Mouse (Mus musculus) lung, adult 2 months (tissue): ENCODE data around the gene Nkpd1. TPM values are rescaled to one million over a fixed set of nuclear protein-coding genes. Genes with fewer than 3 reads are reported as not detected.

Experiments used
- DNase-seq: peaks from one replicate; pipeline ENCODE4 v3.0.0; 2022
- H3K4me1 ChIP-seq: fragments of 200-500 bp; 2 replicates; pipeline ENCODE4 v1.6.1; 2011; ENCODE audit warnings: low read length; ENCODE audit not compliant: control insufficient read depth, insufficient read depth
- H3K4me3 ChIP-seq: fragments of 200-500 bp; replicated peaks from 2 replicates; pipeline ENCODE3; 2011; ENCODE audit warnings: low read depth, mild to moderate bottlenecking, control low read depth, low read length; ENCODE audit errors: extremely low read depth
- CTCF ChIP-seq: fragments of 200-500 bp; IDR thresholded peaks from 2 replicates; pipeline ENCODE4 v1.5.1; 2011; ENCODE audit warnings: mild to moderate bottlenecking, low read length, control low read depth; ENCODE audit not compliant: insufficient read depth
- POLR2A ChIP-seq: fragments of 200-500 bp; IDR thresholded peaks from 2 replicates; pipeline ENCODE4 v1.6.1; 2011; ENCODE audit warnings: low read depth, mild to moderate bottlenecking, control low read depth, low read length, borderline replicate concordance; ENCODE audit errors: extremely low read depth
- WGBS: fragments of 180-500 bp; shearing (Covaris S2); methylation state at CpG from one replicate; pipeline ENCODE4 v1.1.7; 2018; 5-methylcytosine and 5-hydroxymethylcytosine counted together
- polyA plus RNA-seq: library from polyadenylated mRNA; depleted of rRNA; stranded (reverse); fragments of >200 nt; gene quantifications from 2 replicates; pipeline ENCODE4 v1.2.3, GENCODE M21; 2012; rRNA removed

The Nkpd1 gene
- 0.62 and 17.3 TPM in 2 replicates for polyA plus RNA-seq

GRCm38 (mm10) chr7:19517652-19518365 lies at the start of gene Nkpd1:
Nkpd1 (plus strand) TSS chr7:19517838.
- DNase-seq, result no peak
- H3K4me3 ChIP-seq, result no peak within 1 kb of the TSS
- WGBS, result 5% methylated on average over 27 of the region's 29 CpGs
- peaks cover 2% of the 10 kb centered on the region for H3K4me1 ChIP-seq
- peak; percentile 55 for TF ChIP-seq CTCF
- no peak for TF ChIP-seq POLR2A

GRCm38 (mm10) chr7:19468279-19468678 lies 49.4 kb upstream of the Nkpd1 start:
- Histone ChIP-seq H3K4me3 (no peak overlapping the region), H3K4me1 (peaks cover 14% of the 10 kb centered on the region)
- WGBS, result 50% methylated on average over 12 of the region's 12 CpGs
- DNase-seq, result no peak
- TF ChIP-seq POLR2A (no peak), CTCF (no peak)

GRCm38 (mm10) chr7:19469404-19469803 lies 48.2 kb upstream of the Nkpd1 start:
- Histone ChIP-seq H3K4me1 (peaks cover 17% of the 10 kb centered on the region), H3K4me3 (no peak overlapping the region)
- WGBS, result 52% methylated on average over 23 of the region's 23 CpGs
- no peak for DNase-seq
- TF ChIP-seq POLR2A (no peak), CTCF (no peak)

GRCm38 (mm10) chr7:19470308-19470707 lies 47.3 kb upstream of the Nkpd1 start:
- peaks cover 17% of the 10 kb centered on the region for H3K4me1 ChIP-seq
- TF ChIP-seq POLR2A (no peak), CTCF (no peak)
- no peak for DNase-seq
- H3K4me3 ChIP-seq, result no peak overlapping the region
- 55% methylated on average over 14 of the region's 14 CpGs for WGBS

- peaks cover 17% of the 10 kb centered on the region for H3K4me1 ChIP-seq
- no peak overlapping the region for H3K4me3 ChIP-seq
- TF ChIP-seq CTCF (no peak), POLR2A (no peak)
- 16% methylated on average over 4 of the region's 4 CpGs for WGBS
- no peak for DNase-seq
Observed at GRCm38 (mm10) chr7:19472403-19472802, 45.2 kb upstream of the Nkpd1 start.

- DNase-seq, result peak; percentile 68
- TF ChIP-seq CTCF, result no peak
- no peak; the same call in 1 of the 2 replicates for TF ChIP-seq POLR2A
- 1% methylated on average over 80 of the region's 89 CpGs for WGBS
Observed at GRCm38 (mm10) chr7:19473875-19474443, 43.7 kb upstream of the Nkpd1 start.

GRCm38 (mm10) chr7:19477084-19477483 lies 40.6 kb upstream of the Nkpd1 start:
- DNase-seq, result no peak
- Histone ChIP-seq H3K4me1 (peaks cover 12% of the 10 kb centered on the region), H3K4me3 (no peak overlapping the region)
- peak; percentile 34; the same call in 1 of the 2 replicates for TF ChIP-seq CTCF
- TF ChIP-seq POLR2A, result no peak
- 38% methylated on average over 2 of the region's 2 CpGs for WGBS

More at GRCm38 (mm10) chr7:19473875-19474443, 43.7 kb upstream of the Nkpd1 start:
- Histone ChIP-seq H3K4me1 (peaks cover 14% of the 10 kb centered on the region), H3K4me3 (peak overlapping the region; percentile 63)

- Histone ChIP-seq H3K4me3 (no peak overlapping the region), H3K4me1 (peaks cover 6% of the 10 kb centered on the region)
- no peak for DNase-seq
- TF ChIP-seq CTCF (no peak), POLR2A (no peak)
- WGBS, result 20% methylated on average over 14 of the region's 14 CpGs
Observed at GRCm38 (mm10) chr7:19477624-19478384, 39.8 kb upstream of the Nkpd1 start.

- TF ChIP-seq CTCF (no peak), POLR2A (no peak)
- 88% methylated on average over 8 of the region's 8 CpGs for WGBS
- no peak for DNase-seq
- Histone ChIP-seq H3K4me1 (no peaks in the 10 kb centered on the region), H3K4me3 (no peak overlapping the region)
Observed at GRCm38 (mm10) chr7:19483281-19483680, 34.4 kb upstream of the Nkpd1 start.
